Mouse (Mus musculus) ES-E14 (cell line): ENCODE results near the gene Clstn3.

ENCODE experiments used
- CHD2 ChIP-seq: IDR thresholded peaks from 2 replicates; pipeline ENCODE4 v1.6.1; 2014; ENCODE audit warnings: mild to moderate bottlenecking, low read depth, low read length, inconsistent platforms
- HCFC1 ChIP-seq: IDR thresholded peaks from 2 replicates; pipeline ENCODE4 v1.6.1; 2012; ENCODE audit warnings: low read length, inconsistent platforms, borderline replicate concordance; ENCODE audit not compliant: insufficient read depth
- MAFK ChIP-seq: IDR thresholded peaks from 2 replicates; pipeline ENCODE4 v1.6.1; 2014; ENCODE audit warnings: mild to moderate bottlenecking, low read depth, low read length, inconsistent platforms; ENCODE audit not compliant: insufficient read depth
- ZC3H11A ChIP-seq: IDR thresholded peaks from 2 replicates; pipeline ENCODE4 v1.6.1; 2012; ENCODE audit warnings: low read depth, mild to moderate bottlenecking, inconsistent platforms, low read length, borderline replicate concordance
- ZNF384 ChIP-seq: IDR thresholded peaks from 2 replicates; pipeline ENCODE4 v1.6.1; 2012; ENCODE audit warnings: low read depth, low read length, inconsistent platforms

DNA sequence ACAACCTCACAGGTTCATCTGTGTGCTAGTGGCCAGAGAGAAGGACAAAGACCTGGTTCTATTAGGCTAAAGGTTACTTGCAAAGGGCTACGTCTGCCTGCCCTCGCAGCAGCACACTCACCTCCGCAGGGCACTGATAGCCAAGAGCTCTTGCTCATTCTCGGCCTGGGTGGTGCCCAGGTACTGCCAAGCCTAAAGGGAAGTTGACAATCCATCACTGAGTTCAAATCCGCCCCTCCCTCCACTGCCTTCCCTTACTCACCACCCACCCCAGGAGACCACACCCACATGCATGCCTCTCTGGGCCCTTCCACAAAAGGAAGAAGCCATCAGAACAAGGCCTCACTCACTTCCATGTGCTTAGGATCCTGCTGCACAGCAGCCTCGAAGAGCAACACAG is 64.9 kb downstream of the Clstn3 start:
- TF ChIP-seq CHD2: no peak
- TF ChIP-seq ZNF384: no peak
- no peak for TF ChIP-seq ZC3H11A
- no peak for TF ChIP-seq MAFK
- no peak for TF ChIP-seq HCFC1
